Mouse (Mus musculus): ENCODE data around the gene Gpat3. TPM values are rescaled to one million over a fixed set of nuclear protein-coding genes. Genes with fewer than 3 reads are reported as not detected.

Gene Gpat3
- total RNA-seq, 2 experiments from 2014 or later = 1.4 to 1.5 TPM

GRCm38 (mm10) chr5:100909691-100910090, 64.2 kb downstream of the Gpat3 start:
- peak; percentile 28 to 37 for DNase-seq (ENCODE audit: low spot score in 2 of 2)
- intact Hi-C loops (cut with DNase I) = loop anchor here (10.0 kb wide), 1 partner anchor 235 kb away; the partner anchor contains the start of gene Coq2

GRCm38 (mm10) chr5:100911502-100912097, 66.1 kb downstream of the Gpat3 start:
- no peak for DNase-seq (ENCODE audit: low spot score in 2 of 2)
- intact Hi-C loops (cut with DNase I) = loop anchor here (10.0 kb wide), 1 partner anchor 237 kb away; the partner anchor contains the start of gene Coq2

- intact Hi-C loops (cut with DNase I) = loop anchor here (10.0 kb wide), 1 partner anchor 238 kb away; the partner anchor contains the start of gene Coq2
Measured at GRCm38 (mm10) chr5:100912366-100912765, 66.9 kb downstream of the Gpat3 start.

GRCm38 (mm10) chr5:100913274-100913673, 67.8 kb downstream of the Gpat3 start:
- intact Hi-C loops (cut with DNase I) = loop anchor here (10.0 kb wide), 1 partner anchor 238 kb away; the partner anchor contains the start of gene Coq2
- no peak for DNase-seq (ENCODE audit: low spot score in 2 of 2)

More at GRCm38 (mm10) chr5:100912366-100912765, 66.9 kb downstream of the Gpat3 start:
- DNase-seq (ENCODE audit: low spot score in 2 of 2) = no peak

GRCm38 (mm10) chr5:100914989-100915388, 69.5 kb downstream of the Gpat3 start:
- peak; percentile 57 to 70 for DNase-seq (ENCODE audit: low spot score in 2 of 2)
- intact Hi-C loops (cut with DNase I) = loop anchor here (2.0 to 10.0 kb wide), 3 partner anchors 77 to 240 kb away; partner anchors contain the start of gene Coq2

- no peak for DNase-seq (ENCODE audit: low spot score in 2 of 2)
- intact Hi-C loops (cut with DNase I) = loop anchor here (2.0 to 10.0 kb wide), 3 partner anchors 77 to 241 kb away; partner anchors contain the start of gene Coq2
Measured at GRCm38 (mm10) chr5:100915411-100915810, 69.9 kb downstream of the Gpat3 start.

- DNase-seq (ENCODE audit: low spot score in 2 of 2) = no peak
- intact Hi-C loops (cut with DNase I) = loop anchor here (5.0 to 10.0 kb wide), 2 partner anchors 76 to 242 kb away; partner anchors contain the start of gene Coq2
Measured at GRCm38 (mm10) chr5:100916416-100916815, 70.9 kb downstream of the Gpat3 start.

- intact Hi-C loops (cut with DNase I) = loop anchor here (1.0 to 10.0 kb wide), 3 partner anchors 75 to 752 kb away; partner anchors contain the start of gene Coq2
Measured at GRCm38 (mm10) chr5:100917252-100917774, 71.8 kb downstream of the Gpat3 start.

GRCm38 (mm10) chr5:100919069-100919468, 73.6 kb downstream of the Gpat3 start:
- peak; percentile 71 to 86 for DNase-seq (ENCODE audit: low spot score in 2 of 2)
- intact Hi-C loops (cut with DNase I) = loop anchor here (5.0 to 10.0 kb wide), 2 partner anchors 73 to 244 kb away; partner anchors contain the start of gene Coq2

More at GRCm38 (mm10) chr5:100917252-100917774, 71.8 kb downstream of the Gpat3 start:
- DNase-seq (ENCODE audit: low spot score in 2 of 2) = peak; percentile 30 to 74

- intact Hi-C loops (cut with DNase I) = no loop called here
- no peak for DNase-seq (ENCODE audit: low spot score in 2 of 2)
Measured at GRCm38 (mm10) chr5:100929698-100930097, 84.2 kb downstream of the Gpat3 start.

- intact Hi-C loops (cut with DNase I) = no loop called here
- DNase-seq (ENCODE audit: low spot score in 2 of 2) = peak in 1 of 2 experiments; percentile 23
Measured at GRCm38 (mm10) chr5:100943716-100944115, 98.2 kb downstream of the Gpat3 start.

GRCm38 (mm10) chr5:100945336-100945735, 99.8 kb downstream of the Gpat3 start:
- DNase-seq (ENCODE audit: low spot score in 2 of 2) = no peak
- intact Hi-C loops (cut with DNase I) = no loop called here

Other genes starting within 250 kb of the Gpat3 start
- 10 to 100 TPM; 63.3 to 64.4 TPM for gene Coq2, start 170.6 kb upstream of the Gpat3 start, total RNA-seq (2021)
- gene Hpse, start 126.0 kb upstream of the Gpat3 start, total RNA-seq (2021) = 1 to 10 TPM; 2.7 to 2.8 TPM
- gene Helq, start 47.1 kb upstream of the Gpat3 start, total RNA-seq (2021) = 10 to 100 TPM; 12.8 to 19.1 TPM
- 10 to 100 TPM; 48.1 to 57.8 TPM for gene Mrps18c, start 47.1 kb upstream of the Gpat3 start, total RNA-seq (2021)
- gene Abraxas1, start 24.7 kb upstream of the Gpat3 start, total RNA-seq (2021) = 1 to 10 TPM; 5.7 to 5.9 TPM

Measured in left cerebral cortex, postnatal 14 days (tissue).